Mouse (Mus musculus): ENCODE measurements at regions not wholly inside any gene's neighbourhood (a gene's known extent, or its start where the extent isn't known, plus 50 kb on each side); places are given as distances from the start of the nearest gene placed in this dataset.

DNA sequence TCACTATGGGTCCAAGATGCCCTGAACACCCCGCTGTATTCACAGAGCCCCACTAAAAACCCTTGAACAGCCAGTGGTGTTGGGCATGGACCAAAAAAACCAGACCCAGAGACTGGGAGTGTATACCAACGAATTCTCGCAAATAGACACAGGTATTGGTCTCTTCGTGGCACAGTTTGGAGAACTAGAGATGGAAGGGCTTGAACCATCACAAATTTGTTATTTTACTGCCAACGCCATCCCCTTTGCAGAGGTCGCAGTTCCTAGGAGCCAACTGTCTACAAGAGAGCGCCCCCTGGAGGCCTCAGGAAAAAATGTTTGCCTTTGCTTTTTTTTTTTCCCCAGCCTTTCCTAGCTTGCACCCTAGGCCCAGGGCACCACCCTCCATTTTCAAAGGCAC, 99.1 kb downstream of the Edn3 start:
- peak overlapping the region; percentile 88 for H3K27ac ChIP-seq (ENCODE audit: low read length)
- no peaks in the 10 kb centered on the region for H3K27me3 ChIP-seq (ENCODE audit: control insufficient read depth, insufficient read depth, low read length)
- H3K36me3 ChIP-seq (ENCODE audit: control insufficient read depth, insufficient read depth, low read length): no peaks in the 10 kb centered on the region
- ATAC-seq (ENCODE audit: insufficient read depth, low FRiP score): no peak
- no peaks in the 10 kb centered on the region for H3K9me3 ChIP-seq (replicated peaks; ENCODE audit: control insufficient read depth, low read length)
- WGBS: 37% methylated on average over 7 of the region's 7 CpGs
- peaks cover 14% of the 10 kb centered on the region; the same call in 1 of the 2 replicates for H3K4me1 ChIP-seq (ENCODE audit: control insufficient read depth, insufficient read depth, low read length)
- H3K9ac ChIP-seq (ENCODE audit: low read length): no peak overlapping the region
- no peak overlapping the region for H3K4me3 ChIP-seq (replicated peaks; ENCODE audit: low read length)
- no peak overlapping the region for H3K4me2 ChIP-seq (ENCODE audit: low read depth, low read length)

GRCm38 (mm10) chr2:174864657-174865056, 104.2 kb downstream of the Edn3 start:
- ATAC-seq (ENCODE audit: insufficient read depth, low FRiP score): peak; percentile 48; the same call in 1 of the 2 replicates
- H3K4me1 ChIP-seq (ENCODE audit: control insufficient read depth, insufficient read depth, low read length): peaks cover 25% of the 10 kb centered on the region; the same call in 1 of the 2 replicates
- peak overlapping the region; percentile 79 for H3K27ac ChIP-seq (ENCODE audit: low read length)
- no peaks in the 10 kb centered on the region for H3K36me3 ChIP-seq (ENCODE audit: control insufficient read depth, insufficient read depth, low read length)
- 40% methylated on average over 3 of the region's 3 CpGs for WGBS
- no peak overlapping the region for H3K4me3 ChIP-seq (replicated peaks; ENCODE audit: low read length)
- H3K4me2 ChIP-seq (ENCODE audit: low read depth, low read length): no peak overlapping the region
- no peaks in the 10 kb centered on the region for H3K27me3 ChIP-seq (ENCODE audit: control insufficient read depth, insufficient read depth, low read length)
- H3K9ac ChIP-seq (ENCODE audit: low read length): 0 out of 2 replicates have a peak overlapping the region, but pooled peaks have one; percentile 14
- no peaks in the 10 kb centered on the region for H3K9me3 ChIP-seq (replicated peaks; ENCODE audit: control insufficient read depth, low read length)

DNA sequence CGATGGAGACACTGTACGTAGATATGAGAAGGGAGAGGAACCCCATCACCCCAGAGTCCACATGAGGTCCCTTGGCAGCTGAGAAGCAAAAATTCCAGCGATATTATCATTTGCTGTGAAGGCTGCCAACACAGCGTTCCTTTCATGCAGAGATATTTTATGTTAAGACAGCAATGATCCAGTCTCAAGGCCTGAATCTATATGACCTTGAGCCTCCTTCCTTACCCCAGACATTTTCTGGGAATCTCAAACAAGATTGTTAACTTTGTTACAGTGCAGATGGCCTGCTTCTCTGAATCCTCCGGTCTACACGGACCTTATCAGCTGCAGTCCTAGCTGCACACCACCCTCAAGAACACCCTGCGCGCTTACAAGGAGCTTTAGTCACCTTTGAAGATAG, 106.1 kb downstream of the Edn3 start:
- Histone ChIP-seq H3K4me2 (ENCODE audit: low read depth, low read length) (no peak overlapping the region), H3K4me3 (replicated peaks; ENCODE audit: low read length) (no peak overlapping the region), H3K9ac (ENCODE audit: low read length) (no peak overlapping the region), H3K9me3 (replicated peaks; ENCODE audit: control insufficient read depth, low read length) (no peaks in the 10 kb centered on the region), H3K36me3 (ENCODE audit: control insufficient read depth, insufficient read depth, low read length) (no peaks in the 10 kb centered on the region), H3K4me1 (ENCODE audit: control insufficient read depth, insufficient read depth, low read length) (peaks cover 29% of the 10 kb centered on the region; the same call in 1 of the 2 replicates), H3K27me3 (ENCODE audit: control insufficient read depth, insufficient read depth, low read length) (no peaks in the 10 kb centered on the region), H3K27ac (ENCODE audit: low read length) (peak overlapping the region; percentile 64)
- 0 out of 2 replicates have a peak, but pooled peaks have one; percentile 26 for ATAC-seq (ENCODE audit: insufficient read depth, low FRiP score)
- WGBS: 47% methylated on average over 8 of the region's 8 CpGs

GRCm38 (mm10) chr2:174867397-174867796, 107.0 kb downstream of the Edn3 start:
- no peak overlapping the region for H3K4me2 ChIP-seq (ENCODE audit: low read depth, low read length)
- H3K27me3 ChIP-seq (ENCODE audit: control insufficient read depth, insufficient read depth, low read length): no peaks in the 10 kb centered on the region
- 38% methylated on average over 5 of the region's 5 CpGs for WGBS
- peaks cover 34% of the 10 kb centered on the region for H3K4me1 ChIP-seq (ENCODE audit: control insufficient read depth, insufficient read depth, low read length)
- no peaks in the 10 kb centered on the region for H3K36me3 ChIP-seq (ENCODE audit: control insufficient read depth, insufficient read depth, low read length)
- H3K9me3 ChIP-seq (replicated peaks; ENCODE audit: control insufficient read depth, low read length): no peaks in the 10 kb centered on the region
- H3K9ac ChIP-seq (ENCODE audit: low read length): no peak overlapping the region
- no peak for ATAC-seq (ENCODE audit: insufficient read depth, low FRiP score)
- H3K27ac ChIP-seq (ENCODE audit: low read length): peak overlapping the region; percentile 53; the same call in 1 of the 2 replicates
- H3K4me3 ChIP-seq (replicated peaks; ENCODE audit: low read length): no peak overlapping the region

DNA sequence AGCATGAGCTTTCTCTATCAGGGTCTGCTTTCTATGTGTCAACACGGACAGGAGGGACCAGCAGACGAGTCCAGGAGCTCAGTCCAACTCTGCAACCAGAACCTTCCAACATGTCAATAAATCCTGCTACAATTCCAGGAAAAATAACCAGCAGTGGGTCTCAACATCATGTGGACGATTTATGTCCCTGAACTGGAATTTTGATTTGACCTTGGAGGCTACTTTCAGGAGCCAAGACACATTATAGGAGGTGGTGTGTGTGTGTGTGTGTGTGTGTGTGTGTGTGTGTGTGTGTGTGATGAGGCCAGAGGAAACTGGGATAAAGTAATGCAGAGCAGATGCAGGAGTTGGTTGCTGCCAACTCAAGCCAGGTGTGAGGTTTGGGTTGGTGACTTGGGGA, 107.8 kb downstream of the Edn3 start:
- 53% methylated on average over 3 of the region's 3 CpGs for WGBS
- Histone ChIP-seq H3K4me1 (ENCODE audit: control insufficient read depth, insufficient read depth, low read length) (peaks cover 34% of the 10 kb centered on the region), H3K4me3 (replicated peaks; ENCODE audit: low read length) (no peak overlapping the region), H3K27me3 (ENCODE audit: control insufficient read depth, insufficient read depth, low read length) (no peaks in the 10 kb centered on the region), H3K27ac (ENCODE audit: low read length) (peak overlapping the region; percentile 79), H3K36me3 (ENCODE audit: control insufficient read depth, insufficient read depth, low read length) (no peaks in the 10 kb centered on the region), H3K9me3 (replicated peaks; ENCODE audit: control insufficient read depth, low read length) (no peaks in the 10 kb centered on the region), H3K4me2 (ENCODE audit: low read depth, low read length) (no peak overlapping the region), H3K9ac (ENCODE audit: low read length) (no peak overlapping the region)
- ATAC-seq (ENCODE audit: insufficient read depth, low FRiP score): no peak

GRCm38 (mm10) chr2:174868743-174869369, 108.4 kb downstream of the Edn3 start:
- H3K9me3 ChIP-seq (replicated peaks; ENCODE audit: control insufficient read depth, low read length): no peaks in the 10 kb centered on the region
- peak; percentile 41; the same call in 1 of the 2 replicates for ATAC-seq (ENCODE audit: insufficient read depth, low FRiP score)
- no peaks in the 10 kb centered on the region for H3K36me3 ChIP-seq (ENCODE audit: control insufficient read depth, insufficient read depth, low read length)
- peak overlapping the region; percentile 79 for H3K27ac ChIP-seq (ENCODE audit: low read length)
- H3K4me3 ChIP-seq (replicated peaks; ENCODE audit: low read length): no peak overlapping the region
- H3K27me3 ChIP-seq (ENCODE audit: control insufficient read depth, insufficient read depth, low read length): no peaks in the 10 kb centered on the region
- no peak overlapping the region for H3K4me2 ChIP-seq (ENCODE audit: low read depth, low read length)
- H3K4me1 ChIP-seq (ENCODE audit: control insufficient read depth, insufficient read depth, low read length): peaks cover 34% of the 10 kb centered on the region
- H3K9ac ChIP-seq (ENCODE audit: low read length): peak overlapping the region; percentile 36; the same call in 1 of the 2 replicates
- WGBS: 33% methylated on average over 8 of the region's 8 CpGs

DNA sequence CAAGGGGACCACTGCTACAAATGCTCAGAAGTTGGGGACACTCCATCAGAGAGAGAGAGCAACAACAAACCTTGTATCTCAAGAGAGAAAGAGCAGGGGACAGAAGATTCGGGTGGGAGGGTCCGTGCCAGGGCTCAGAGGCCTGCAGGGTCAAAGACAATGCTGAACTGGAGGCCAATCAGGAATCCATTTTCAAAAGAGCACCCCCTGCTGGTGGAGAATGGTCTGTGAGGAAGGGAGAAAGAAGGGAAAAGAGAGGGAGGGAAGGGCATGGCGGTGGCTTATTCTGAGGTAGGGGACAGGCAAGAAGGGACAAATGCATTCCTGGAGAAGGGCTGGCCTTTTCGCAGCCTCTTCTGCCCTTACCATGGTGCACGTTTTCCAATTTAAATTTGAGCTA, 109.9 kb downstream of the Edn3 start:
- Histone ChIP-seq H3K4me2 (ENCODE audit: low read depth, low read length) (no peak overlapping the region), H3K9me3 (replicated peaks; ENCODE audit: control insufficient read depth, low read length) (no peaks in the 10 kb centered on the region), H3K4me1 (ENCODE audit: control insufficient read depth, insufficient read depth, low read length) (peaks cover 28% of the 10 kb centered on the region), H3K9ac (ENCODE audit: low read length) (no peak overlapping the region), H3K27me3 (ENCODE audit: control insufficient read depth, insufficient read depth, low read length) (no peaks in the 10 kb centered on the region), H3K4me3 (replicated peaks; ENCODE audit: low read length) (no peak overlapping the region), H3K27ac (ENCODE audit: low read length) (no peak overlapping the region), H3K36me3 (ENCODE audit: control insufficient read depth, insufficient read depth, low read length) (no peaks in the 10 kb centered on the region)
- no peak for ATAC-seq (ENCODE audit: insufficient read depth, low FRiP score)
- WGBS: 81% methylated on average over 5 of the region's 5 CpGs

GRCm38 (mm10) chr2:174871225-174871624, 110.8 kb downstream of the Edn3 start:
- Histone ChIP-seq H3K4me1 (ENCODE audit: control insufficient read depth, insufficient read depth, low read length) (peaks cover 27% of the 10 kb centered on the region), H3K9me3 (replicated peaks; ENCODE audit: control insufficient read depth, low read length) (no peaks in the 10 kb centered on the region), H3K4me2 (ENCODE audit: low read depth, low read length) (no peak overlapping the region), H3K4me3 (replicated peaks; ENCODE audit: low read length) (no peak overlapping the region), H3K27ac (ENCODE audit: low read length) (peak overlapping the region; percentile 56), H3K36me3 (ENCODE audit: control insufficient read depth, insufficient read depth, low read length) (no peaks in the 10 kb centered on the region), H3K27me3 (ENCODE audit: control insufficient read depth, insufficient read depth, low read length) (no peaks in the 10 kb centered on the region), H3K9ac (ENCODE audit: low read length) (no peak overlapping the region)
- ATAC-seq (ENCODE audit: insufficient read depth, low FRiP score): no peak
- WGBS: 61% methylated on average over 10 of the region's 10 CpGs

- Histone ChIP-seq H3K4me3 (replicated peaks; ENCODE audit: low read length) (no peak overlapping the region), H3K9ac (ENCODE audit: low read length) (no peak overlapping the region), H3K4me1 (ENCODE audit: control insufficient read depth, insufficient read depth, low read length) (peaks cover 21% of the 10 kb centered on the region), H3K36me3 (ENCODE audit: control insufficient read depth, insufficient read depth, low read length) (no peaks in the 10 kb centered on the region), H3K9me3 (replicated peaks; ENCODE audit: control insufficient read depth, low read length) (no peaks in the 10 kb centered on the region), H3K27ac (ENCODE audit: low read length) (peak overlapping the region; percentile 49), H3K4me2 (ENCODE audit: low read depth, low read length) (no peak overlapping the region), H3K27me3 (ENCODE audit: control insufficient read depth, insufficient read depth, low read length) (no peaks in the 10 kb centered on the region)
- 54% methylated on average over 3 of the region's 3 CpGs for WGBS
- ATAC-seq (ENCODE audit: insufficient read depth, low FRiP score): peak; percentile 23
These were observed 111.4 kb downstream of the Edn3 start for GRCm38 (mm10) chr2:174871844-174872243.
